Mouse (Mus musculus) mouse embryonic stem cell (cell line): ENCODE measurements around the gene Tmc3.

Source experiments
- in situ Hi-C, 2 experiments: fragments of 300-500 bp; cut with MboI; formaldehyde crosslinking; loops; 1 replicate in 1 of 2; 3 replicates in 1 of 2; pipeline ENCODE4 v1.14.3; 2019 to 2020; ENCODE audit warnings: low sequenced_read_pairs in 2 of 2, low pct_unique_long_range_greater_than_20kb in 1 of 2, mixed read lengths in 1 of 2; ENCODE audit not compliant: unreplicated experiment in 1 of 2

The Tmc3 gene

GRCm38 (mm10) chr7:83584639-83585471 is at the start of gene Tmc3:
Gene Tmc3 (plus strand): TSS chr7:83584927.
- in situ Hi-C loops, result no loop called here

DNA sequence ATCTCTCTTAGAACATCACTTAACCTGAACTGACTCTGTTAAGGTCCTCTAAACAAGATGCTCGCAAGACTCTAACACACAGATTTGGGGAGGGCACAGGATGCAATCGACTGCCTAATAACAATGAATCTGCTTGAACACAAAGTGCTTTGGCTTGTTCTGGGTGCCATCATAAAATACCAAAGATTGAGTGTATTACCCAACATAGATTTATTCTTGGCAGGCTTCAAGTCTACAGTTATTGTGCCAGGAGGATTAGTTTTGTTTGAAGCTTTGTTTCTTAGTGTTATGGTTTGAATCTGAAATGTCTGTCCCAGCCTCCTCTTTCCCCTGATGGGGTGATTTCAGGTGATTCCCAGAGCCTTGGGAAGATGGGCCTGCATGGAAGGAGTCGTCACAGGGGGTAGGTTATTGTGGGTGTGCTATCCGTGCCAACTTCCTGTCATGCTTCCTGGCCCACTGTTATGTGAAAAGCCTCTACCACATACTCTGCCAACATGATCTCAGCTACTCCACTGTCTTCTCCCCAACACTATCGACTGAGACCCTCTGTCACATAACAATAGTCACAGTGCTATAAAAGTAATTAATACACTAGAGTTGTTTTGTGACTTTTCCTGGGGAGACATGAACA is 43.1 kb upstream of the Tmc3 start:
- in situ Hi-C loops, result loop anchor here in 1 of 2 experiments (25.0 kb wide), 1 partner anchor 854 kb away; no protein-coding TSS in a partner anchor

DNA sequence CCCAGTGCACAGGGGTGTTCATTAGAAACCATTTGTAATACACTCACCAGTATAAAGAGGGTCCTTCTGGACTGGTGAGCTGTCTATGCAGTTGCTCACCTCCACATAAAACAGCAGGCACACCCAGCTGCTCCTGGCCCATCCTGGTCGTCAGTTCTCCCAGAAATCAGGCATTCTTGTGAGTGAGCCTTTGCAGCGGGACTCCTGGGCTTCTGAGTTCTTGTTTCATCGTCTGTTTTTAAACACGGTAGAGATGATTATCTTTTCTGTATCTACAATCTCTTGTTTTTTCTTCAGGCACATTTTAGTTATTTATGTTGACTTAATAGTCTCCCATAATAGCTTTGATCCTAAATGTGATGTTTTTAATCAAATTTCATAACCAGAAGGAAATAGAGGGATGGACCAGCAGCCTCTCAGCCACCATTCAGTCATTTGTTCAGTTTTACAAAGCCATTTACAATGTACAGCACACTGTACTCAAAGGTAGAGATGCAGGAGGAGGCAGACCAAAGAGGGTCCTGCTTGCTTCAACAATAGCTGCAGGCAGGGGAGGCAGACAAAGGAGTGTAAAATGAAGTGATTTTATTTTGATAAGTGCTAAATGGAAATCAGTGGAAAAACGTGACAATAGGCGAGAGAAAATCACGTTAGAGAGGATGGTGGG is 35.9 kb upstream of the Tmc3 start:
- in situ Hi-C loops, result loop anchor here in 1 of 2 experiments (25.0 kb wide), 1 partner anchor 862 kb away; no protein-coding TSS in a partner anchor

- in situ Hi-C loops, result loop anchor here in 1 of 2 experiments (25.0 kb wide), 1 partner anchor 862 kb away; no protein-coding TSS in a partner anchor
These were observed 35.4 kb upstream of the Tmc3 start for GRCm38 (mm10) chr7:83549353-83549774.

- in situ Hi-C loops, result loop anchor here in 1 of 2 experiments (25.0 kb wide), 1 partner anchor 863 kb away; no protein-coding TSS in a partner anchor
These were observed 34.7 kb upstream of the Tmc3 start for GRCm38 (mm10) chr7:83549951-83550407.

GRCm38 (mm10) chr7:83554477-83554876 is 30.2 kb upstream of the Tmc3 start:
- in situ Hi-C loops, result no loop called here

DNA sequence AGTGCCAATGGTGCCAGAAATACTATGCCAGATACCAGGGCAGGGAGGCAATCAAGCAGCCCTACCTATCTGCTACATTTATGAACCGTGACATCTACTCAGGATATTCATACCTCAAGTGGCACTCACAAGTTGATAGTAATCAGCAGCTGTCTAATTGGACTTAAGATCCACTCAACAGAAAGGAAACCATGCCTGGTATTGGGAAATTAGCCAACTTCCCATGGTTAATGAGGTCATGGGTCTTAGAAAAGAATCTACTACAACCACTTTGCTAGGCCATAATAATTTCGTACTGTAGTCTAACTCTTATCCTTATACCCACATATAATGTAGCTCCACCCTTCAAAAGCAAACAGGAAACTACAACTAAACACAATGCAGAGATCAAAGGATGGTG is 28.2 kb upstream of the Tmc3 start:
- in situ Hi-C loops, result no loop called here

- in situ Hi-C loops, result no loop called here
These were observed 25.9 kb upstream of the Tmc3 start for GRCm38 (mm10) chr7:83558741-83559280.

GRCm38 (mm10) chr7:83559495-83559894 is 25.2 kb upstream of the Tmc3 start:
- in situ Hi-C loops, result no loop called here

- in situ Hi-C loops, result no loop called here
These were observed 22.9 kb upstream of the Tmc3 start for GRCm38 (mm10) chr7:83561849-83562248.

DNA sequence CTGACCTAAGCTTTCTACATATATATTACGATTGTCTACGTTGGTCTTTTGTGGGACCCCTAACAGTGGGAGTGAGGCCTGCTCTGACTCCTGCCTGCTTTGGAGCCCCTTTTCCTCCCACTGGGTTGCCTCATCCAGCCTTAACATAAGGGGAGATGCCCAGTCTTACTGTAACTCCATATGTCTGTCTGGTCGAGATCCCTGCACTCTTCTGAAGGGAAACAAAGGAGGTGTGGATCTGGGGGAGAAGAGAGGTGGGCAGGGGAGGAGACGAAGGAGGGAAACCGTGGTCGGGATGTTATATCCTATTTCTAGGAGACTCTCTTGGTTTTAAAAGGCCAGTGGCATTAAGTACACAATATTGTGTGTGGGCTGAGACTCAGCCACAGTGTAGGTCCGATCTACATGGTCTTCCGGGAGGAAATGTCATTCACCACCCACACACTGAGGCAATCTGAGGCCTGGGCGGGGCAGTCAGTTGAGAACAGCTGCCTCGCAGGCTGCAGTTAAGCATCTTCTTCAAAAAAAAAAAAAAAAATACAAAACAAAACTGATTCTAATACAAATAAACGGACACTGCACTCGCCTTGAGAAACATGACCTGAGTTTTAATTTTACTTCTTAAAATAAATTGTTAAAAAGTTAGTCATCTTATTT is 20.0 kb upstream of the Tmc3 start:
- in situ Hi-C loops, result no loop called here

- in situ Hi-C loops, result no loop called here
These were observed 18.8 kb upstream of the Tmc3 start for GRCm38 (mm10) chr7:83565976-83566375.

DNA sequence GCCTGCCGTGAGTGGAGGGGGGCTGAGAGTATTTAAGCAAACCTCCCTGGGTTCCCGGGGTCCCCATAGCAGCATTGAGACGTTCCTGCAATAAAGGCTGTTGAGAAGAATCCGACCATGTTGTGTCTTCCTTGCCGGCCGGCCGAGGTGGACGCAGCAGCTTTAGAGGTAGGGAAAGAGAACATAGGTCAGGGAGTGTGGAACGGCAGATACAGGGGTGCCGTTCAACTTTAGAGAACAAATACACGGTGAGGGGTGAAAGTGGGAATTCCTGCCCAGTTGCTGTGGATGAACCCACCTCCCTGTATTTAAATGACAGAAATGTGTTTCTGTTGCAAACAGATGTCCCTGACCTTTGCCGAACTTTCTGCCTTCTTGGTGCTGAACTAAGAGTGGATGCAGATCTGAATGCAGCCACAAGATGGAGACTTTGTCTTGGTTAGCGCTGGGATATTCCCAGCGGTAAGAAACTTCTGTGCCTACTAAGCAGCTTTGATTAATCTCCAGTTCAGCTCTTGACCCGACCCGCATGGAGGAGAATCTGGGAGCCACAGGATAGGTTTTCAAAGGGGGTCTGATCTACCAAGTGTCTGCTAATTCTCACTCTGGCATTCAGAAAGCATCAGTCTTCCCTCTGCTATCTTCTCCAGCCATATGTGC is 16.8 kb upstream of the Tmc3 start:
- in situ Hi-C loops, result no loop called here

DNA sequence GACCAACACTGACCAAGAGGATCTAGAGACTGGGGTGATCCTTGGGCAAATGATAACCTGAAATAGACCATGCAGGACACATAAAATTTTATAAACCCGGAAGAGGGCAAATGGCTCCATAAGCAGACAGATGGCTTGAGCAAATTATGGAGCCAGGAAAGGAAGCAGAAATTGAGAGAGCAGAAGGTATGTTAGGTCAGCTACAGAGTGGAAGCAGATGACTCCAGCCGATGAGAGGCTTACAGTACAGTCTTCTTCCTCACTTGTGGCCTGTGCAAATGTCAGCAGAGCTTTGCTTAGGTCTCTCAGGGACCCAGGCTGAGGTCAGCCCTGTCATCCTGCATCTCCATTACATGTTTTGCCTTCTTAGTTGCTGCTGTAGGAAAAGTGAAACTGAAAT is 15.9 kb upstream of the Tmc3 start:
- in situ Hi-C loops, result no loop called here

- in situ Hi-C loops, result no loop called here
These were observed 15.3 kb upstream of the Tmc3 start for GRCm38 (mm10) chr7:83569436-83569835.

DNA sequence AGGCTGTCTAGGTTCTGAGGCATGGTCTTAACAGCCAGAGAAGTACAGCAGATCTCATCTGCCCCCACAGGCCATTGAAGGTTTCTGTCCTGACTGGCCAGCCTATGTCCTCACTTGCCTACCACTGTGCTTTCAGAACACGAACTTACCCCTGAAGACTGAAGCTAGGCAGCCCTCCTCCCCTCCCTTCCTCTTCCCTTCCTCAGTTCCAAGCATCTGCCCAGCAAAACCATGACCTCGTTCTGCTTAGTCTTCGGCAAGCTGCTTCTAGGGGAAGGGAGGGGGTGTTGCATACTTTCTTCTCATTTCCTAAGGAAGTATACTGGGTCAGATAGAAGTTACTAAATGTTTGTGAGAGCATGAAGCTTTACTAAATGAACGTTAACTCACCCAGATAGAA is 13.7 kb upstream of the Tmc3 start:
- in situ Hi-C loops, result loop anchor here in 1 of 2 experiments (10.0 kb wide), 1 partner anchor 104 kb away; no protein-coding TSS in a partner anchor

- in situ Hi-C loops, result loop anchor here in 1 of 2 experiments (10.0 kb wide), 1 partner anchor 103 kb away; no protein-coding TSS in a partner anchor
These were observed 12.8 kb upstream of the Tmc3 start for GRCm38 (mm10) chr7:83571901-83572300.

GRCm38 (mm10) chr7:83572451-83572850 is 12.3 kb upstream of the Tmc3 start:
- in situ Hi-C loops, result loop anchor here in 1 of 2 experiments (10.0 kb wide), 1 partner anchor 102 kb away; no protein-coding TSS in a partner anchor
